Mouse (Mus musculus) intestine, postnatal 0 days (tissue): ENCODE data around the gene Chn1. TPM values are rescaled to one million over a fixed set of nuclear protein-coding genes. Genes with fewer than 3 reads are reported as not detected.
A peak's percentile ranks its signal among the peaks of the same experiment; 100 is the strongest.

ENCODE experiments used
- ATAC-seq: fragments of 200-750 bp; cut with Nextera tagmentation; 2 replicates; pipeline ENCODE4 v1.8.0; 2017; ENCODE audit warnings: mild to moderate bottlenecking, moderate TSS enrichment, moderate library complexity
- H3K27ac ChIP-seq: fragments of 300-500 bp; sonication (generic); 2 replicates; pipeline ENCODE4 v1.5.1; 2014; ENCODE audit warnings: mild to moderate bottlenecking, low read depth, low read length, moderate library complexity
- H3K27me3 ChIP-seq: fragments of 300-500 bp; sonication (generic); replicated peaks from 2 replicates; pipeline ENCODE4 v1.6.1; 2014; ENCODE audit warnings: low read length, mixed read lengths; ENCODE audit not compliant: control insufficient read depth, insufficient read depth
- H3K36me3 ChIP-seq: fragments of 300-500 bp; sonication (generic); 2 replicates; pipeline ENCODE4 v1.6.1; 2014; ENCODE audit warnings: mild to moderate bottlenecking, moderate library complexity; ENCODE audit not compliant: control insufficient read depth, insufficient read depth
- H3K4me1 ChIP-seq: fragments of 300-500 bp; sonication (generic); replicated peaks from 2 replicates; pipeline ENCODE4 v1.6.1; 2014; ENCODE audit warnings: antibody characterized with exemption, low read length, mixed read lengths; ENCODE audit not compliant: control insufficient read depth, insufficient read depth
- H3K4me2 ChIP-seq: fragments of 300-500 bp; sonication (generic); replicated peaks from 2 replicates; pipeline ENCODE4 v1.6.1; 2014; ENCODE audit warnings: low read depth, mild to moderate bottlenecking, moderate library complexity
- H3K4me3 ChIP-seq: fragments of 300-500 bp; sonication (generic); 2 replicates; pipeline ENCODE4 v1.5.1; 2014; ENCODE audit warnings: low read depth, low read length
- H3K9ac ChIP-seq: fragments of 300-500 bp; sonication (generic); 2 replicates; pipeline ENCODE4 v1.6.1; 2014; ENCODE audit warnings: mild to moderate bottlenecking, low read depth, low read length
- H3K9me3 ChIP-seq: fragments of 300-500 bp; sonication (generic); 2 replicates; pipeline ENCODE4 v1.6.1; 2016; ENCODE audit warnings: mixed run types; ENCODE audit not compliant: control insufficient read depth
- CTCF ChIP-seq: sonication (generic); IDR thresholded peaks from 2 replicates; pipeline ENCODE4 v1.5.1; 2016; ENCODE audit warnings: low read depth, mild to moderate bottlenecking, control low read depth, antibody characterized with exemption, moderate library complexity
- WGBS: fragments of 180-500 bp; shearing (Covaris S2); extraction: QIAGEN DNeasy Blood & Tissue Kit; methylation state at CpG from one replicate; pipeline ENCODE4 v1.1.7; 2014; 5-methylcytosine and 5-hydroxymethylcytosine counted together
- polyA plus RNA-seq: library from polyadenylated mRNA; unstranded; fragments of >200 nt; fragmentation: Nextera tagmentation; extraction: Ambion mirVana; gene quantifications from 2 replicates; pipeline ENCODE4 v1.2.1, GENCODE M21; 2015

Chn1 gene
- polyA plus RNA-seq, 1 experiment from 2014 or later, result 9.5 TPM

DNA sequence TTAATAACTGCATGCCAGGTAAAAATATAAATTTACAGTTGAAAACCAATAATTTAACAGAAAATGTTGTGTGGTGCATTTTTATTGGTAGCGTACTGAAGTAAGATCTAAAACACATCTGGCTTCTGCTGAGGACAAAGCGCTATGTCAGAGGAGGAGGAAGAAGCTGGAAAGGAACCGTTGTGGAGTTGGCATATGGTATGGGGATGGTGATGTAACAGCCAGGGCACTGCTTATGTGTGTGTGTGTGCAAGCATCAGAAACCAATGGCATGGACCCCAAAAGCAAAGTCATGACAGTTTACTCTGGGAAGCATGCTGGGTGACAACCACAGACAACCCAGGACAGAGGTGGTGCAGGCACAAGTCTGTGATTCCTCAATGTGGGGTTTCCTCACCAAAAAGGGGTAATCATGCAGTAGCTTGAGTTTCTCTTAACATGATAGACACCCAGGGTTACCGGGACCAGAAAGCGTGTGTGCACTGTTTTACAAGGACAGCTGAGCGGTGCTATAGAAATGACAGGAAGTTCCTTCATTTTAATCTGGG lies 162.7 kb downstream of the Chn1 start:
- TF ChIP-seq CTCF, result no peak
- WGBS, result 92% methylated on average over 6 of the region's 6 CpGs
- Histone ChIP-seq H3K4me3 (no peak overlapping the region), H3K36me3 (no peaks in the 10 kb centered on the region), H3K27me3 (no peaks in the 10 kb centered on the region), H3K9ac (no peak overlapping the region), H3K27ac (no peak overlapping the region), H3K9me3 (no peaks in the 10 kb centered on the region), H3K4me1 (no peaks in the 10 kb centered on the region), H3K4me2 (no peak overlapping the region)
- ATAC-seq, result no peak

DNA sequence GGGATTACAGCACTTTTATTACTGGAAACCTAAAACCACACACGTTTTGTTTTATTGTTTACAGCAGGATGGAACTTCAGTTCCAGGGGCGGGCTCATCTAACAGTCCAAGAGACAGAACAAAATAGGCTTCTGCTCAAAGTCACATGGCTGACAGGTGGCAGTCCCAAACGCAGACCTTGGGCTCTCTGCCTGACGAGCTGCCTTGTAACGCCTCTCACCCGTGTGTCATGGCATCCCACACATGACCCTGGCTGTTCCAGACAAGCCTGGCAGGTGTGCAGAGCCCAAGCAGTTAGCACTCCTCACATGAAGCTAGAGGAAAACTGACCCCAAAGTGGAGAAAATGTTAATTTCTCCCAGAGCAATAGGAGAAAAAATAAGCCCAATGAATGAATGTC lies 163.3 kb downstream of the Chn1 start:
- no peak overlapping the region for H3K4me2 ChIP-seq
- WGBS, result 73% methylated on average over 6 of the region's 6 CpGs
- no peak for TF ChIP-seq CTCF
- H3K27ac ChIP-seq, result no peak overlapping the region
- H3K4me3 ChIP-seq, result no peak overlapping the region
- H3K4me1 ChIP-seq, result no peaks in the 10 kb centered on the region
- H3K36me3 ChIP-seq, result no peaks in the 10 kb centered on the region
- H3K27me3 ChIP-seq, result no peaks in the 10 kb centered on the region
- H3K9ac ChIP-seq, result no peak overlapping the region
- no peaks in the 10 kb centered on the region for H3K9me3 ChIP-seq
- ATAC-seq, result no peak

DNA sequence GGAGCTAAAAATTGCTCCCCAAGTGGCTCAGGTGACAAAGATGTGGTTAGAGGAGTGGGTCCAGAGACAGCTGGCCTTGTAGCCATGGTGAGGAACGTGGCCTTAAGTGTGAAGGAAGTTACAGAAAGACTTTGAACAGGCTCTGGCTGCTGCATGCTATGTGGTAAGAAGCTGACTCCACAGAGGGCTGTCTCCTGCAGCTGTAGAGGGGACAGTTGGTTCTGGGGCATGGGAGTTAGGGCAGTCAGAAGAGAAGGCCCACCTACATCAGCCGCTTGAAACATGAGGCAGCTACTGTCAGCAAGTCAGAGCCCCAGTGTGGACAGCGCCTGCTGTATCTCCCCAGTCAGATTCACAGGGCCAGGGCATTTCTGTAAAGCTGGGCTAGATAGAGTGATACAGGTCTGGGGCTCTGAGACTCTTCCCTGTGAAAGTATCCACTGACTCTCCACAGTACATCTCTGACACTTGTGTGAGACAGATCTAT lies 165.4 kb downstream of the Chn1 start:
- ATAC-seq, result no peak
- no peak for TF ChIP-seq CTCF

DNA sequence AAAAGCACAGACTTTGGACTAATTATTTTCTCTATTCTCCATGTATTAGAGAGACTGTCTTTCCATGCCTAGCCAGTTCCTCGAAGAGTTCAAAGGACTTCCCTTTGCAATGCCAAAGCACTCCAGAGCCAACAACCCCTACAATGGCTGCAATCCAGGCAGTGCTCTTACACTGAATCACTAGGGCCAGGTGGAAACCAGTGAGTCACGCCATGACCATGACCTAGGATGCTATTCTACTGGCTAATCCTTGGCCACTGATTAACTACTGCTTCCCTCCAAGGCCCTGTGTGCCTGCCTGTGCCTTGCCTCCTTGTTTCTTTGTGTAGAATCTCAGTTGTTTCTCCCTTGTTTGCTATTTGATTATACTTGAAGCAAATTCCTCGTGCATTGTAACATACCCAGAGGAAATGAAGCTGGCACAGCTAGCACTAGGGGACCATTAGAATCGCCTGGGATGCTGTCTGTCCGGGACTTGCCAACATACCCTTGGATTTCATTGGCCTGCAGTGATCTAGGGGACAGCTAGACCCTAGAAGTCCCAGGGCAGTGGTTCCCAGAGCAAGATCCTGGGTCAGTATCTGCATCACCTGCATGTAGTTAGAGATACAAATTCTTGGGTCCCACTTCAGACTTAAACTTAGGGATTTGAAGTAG lies 166.0 kb downstream of the Chn1 start:
- H3K27me3 ChIP-seq, result no peaks in the 10 kb centered on the region
- no peaks in the 10 kb centered on the region for H3K36me3 ChIP-seq
- H3K4me3 ChIP-seq, result no peak overlapping the region
- H3K27ac ChIP-seq, result no peak overlapping the region
- no peaks in the 10 kb centered on the region for H3K4me1 ChIP-seq
- H3K9ac ChIP-seq, result no peak overlapping the region
- TF ChIP-seq CTCF, result no peak
- 47% methylated on average over 5 of the region's 5 CpGs for whole genome bisulfite sequencing
- no peak overlapping the region for H3K4me2 ChIP-seq
- no peaks in the 10 kb centered on the region for H3K9me3 ChIP-seq
- ATAC-seq, result peak; percentile 77

More for the DNA sequence above, 165.4 kb downstream of the Chn1 start:
- no peak overlapping the region for H3K4me2 ChIP-seq
- H3K27ac ChIP-seq, result no peak overlapping the region
- no peak overlapping the region for H3K9ac ChIP-seq
- no peaks in the 10 kb centered on the region for H3K36me3 ChIP-seq
- WGBS, result 81% methylated on average over 3 of the region's 3 CpGs
- no peak overlapping the region for H3K4me3 ChIP-seq
- no peaks in the 10 kb centered on the region for H3K9me3 ChIP-seq
- H3K27me3 ChIP-seq, result no peaks in the 10 kb centered on the region
- H3K4me1 ChIP-seq, result no peaks in the 10 kb centered on the region

DNA sequence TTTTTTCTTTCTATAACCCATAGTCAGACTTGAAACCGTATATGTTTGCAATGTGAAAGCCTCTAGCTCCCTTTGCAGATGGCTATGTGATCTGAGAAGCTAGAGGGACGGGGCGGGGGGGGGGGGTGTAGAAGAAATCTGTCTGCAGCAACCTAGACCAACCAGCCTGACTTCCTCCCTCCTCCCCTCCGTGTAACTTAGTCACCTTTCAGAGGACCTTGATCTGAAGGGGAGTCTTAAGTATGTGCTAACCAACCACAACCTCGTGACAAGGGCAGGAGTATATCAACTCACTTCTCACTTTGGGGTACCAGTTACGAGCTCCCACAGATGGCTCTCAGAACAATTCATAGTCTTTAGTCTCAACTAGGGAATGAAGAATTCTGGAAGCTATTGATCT lies 166.8 kb downstream of the Chn1 start:
- no peak for TF ChIP-seq CTCF
- H3K27ac ChIP-seq, result no peak overlapping the region
- no peaks in the 10 kb centered on the region for H3K27me3 ChIP-seq
- no peak for ATAC-seq
- H3K4me3 ChIP-seq, result no peak overlapping the region
- no peaks in the 10 kb centered on the region for H3K9me3 ChIP-seq
- H3K9ac ChIP-seq, result no peak overlapping the region
- 73% methylated on average over 6 of the region's 6 CpGs for WGBS
- no peak overlapping the region for H3K4me2 ChIP-seq
- no peaks in the 10 kb centered on the region for H3K4me1 ChIP-seq
- H3K36me3 ChIP-seq, result no peaks in the 10 kb centered on the region

DNA sequence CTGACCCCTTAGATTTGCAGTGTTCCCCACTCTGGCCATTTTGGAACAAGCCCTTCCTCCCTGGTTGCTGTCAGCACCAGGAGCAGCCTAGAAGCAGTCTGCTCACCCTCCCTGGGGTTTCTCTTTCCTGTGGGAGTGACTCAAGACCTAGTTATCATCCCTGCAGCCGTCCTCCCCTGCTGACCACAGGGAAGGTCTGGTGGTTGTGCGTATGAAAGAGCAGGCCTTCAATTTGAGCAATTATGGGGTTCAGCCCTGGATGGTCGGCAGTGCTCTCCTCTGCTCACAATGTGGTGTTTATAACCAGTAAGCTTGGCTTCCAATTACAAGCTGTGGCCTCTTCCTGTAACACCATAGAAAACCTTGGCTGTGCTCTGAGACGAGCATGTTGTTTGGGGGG lies 167.5 kb downstream of the Chn1 start:
- WGBS, result 52% methylated on average over 4 of the region's 4 CpGs
- no peaks in the 10 kb centered on the region for H3K27me3 ChIP-seq
- H3K9ac ChIP-seq, result no peak overlapping the region
- no peak for TF ChIP-seq CTCF
- ATAC-seq, result no peak
- H3K27ac ChIP-seq, result no peak overlapping the region
- H3K4me3 ChIP-seq, result no peak overlapping the region
- H3K36me3 ChIP-seq, result no peaks in the 10 kb centered on the region
- H3K4me1 ChIP-seq, result no peaks in the 10 kb centered on the region
- H3K4me2 ChIP-seq, result no peak overlapping the region
- H3K9me3 ChIP-seq, result no peaks in the 10 kb centered on the region
